Mouse (Mus musculus) testis, adult 2 months (tissue): ENCODE results near the gene Mcemp1.

Experiments used
- CTCF ChIP-seq: fragments of 200-500 bp; IDR thresholded peaks from 2 replicates; pipeline ENCODE4 v1.5.1; 2012; ENCODE audit warnings: low read depth, mild to moderate bottlenecking, inconsistent platforms, low read length, moderate library complexity; ENCODE audit not compliant: control insufficient read depth, insufficient read depth, insufficient replicate concordance
- POLR2A ChIP-seq: fragments of 200-500 bp; IDR thresholded peaks from 2 replicates; pipeline ENCODE4 v1.6.1; 2012; ENCODE audit warnings: low read depth, mild to moderate bottlenecking, inconsistent platforms, low read length, moderate library complexity; ENCODE audit not compliant: control insufficient read depth

DNA sequence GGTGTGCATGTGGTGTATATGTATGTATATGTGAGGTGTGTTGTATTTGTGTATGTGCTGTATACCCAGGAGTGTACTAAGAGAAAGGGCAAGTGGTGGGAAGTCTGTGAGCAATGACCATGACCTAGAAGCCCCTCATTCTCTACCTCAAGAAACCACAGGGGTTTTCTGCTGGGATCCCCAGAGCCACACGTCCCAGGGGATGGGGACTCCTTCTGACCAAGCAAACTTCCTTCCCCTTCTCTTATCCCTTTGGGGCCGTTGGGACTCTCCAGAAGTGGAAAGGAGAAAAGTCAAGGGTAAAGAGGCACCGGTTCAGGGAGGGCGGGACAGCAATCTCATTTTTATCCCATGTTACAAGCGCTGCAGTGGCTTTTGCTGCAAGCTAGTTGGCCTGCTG lies 19.9 kb downstream of the Mcemp1 start:
- no peak for TF ChIP-seq CTCF
- TF ChIP-seq POLR2A: no peak
